Mouse (Mus musculus) spleen, adult 2 months (tissue): ENCODE data around the gene Parp6. TPM values are rescaled to one million over a fixed set of nuclear protein-coding genes. Genes with fewer than 3 reads are reported as not detected.

Experiments used
- DNase-seq, 2 experiments: peaks; one replicate each; pipeline versions ENCODE4 v3.0.0 to v3.0.0-alpha.2; 2012 to 2021; ENCODE audit warnings: low spot score in 2 of 2, low read depth in 1 of 2
- H3K27ac ChIP-seq: fragments of 200-500 bp; 2 replicates; pipeline ENCODE4 v1.5.1; 2012; ENCODE audit warnings: low read length, inconsistent platforms; ENCODE audit not compliant: insufficient read depth
- H3K27me3 ChIP-seq: fragments of 200-500 bp; 2 replicates; pipeline ENCODE4 v1.6.1; 2012; ENCODE audit warnings: mild to moderate bottlenecking, moderate library complexity, low read length, inconsistent platforms; ENCODE audit not compliant: control insufficient read depth, insufficient read depth
- H3K36me3 ChIP-seq: fragments of 200-500 bp; 2 replicates; pipeline ENCODE4 v1.6.1; 2012; ENCODE audit warnings: mild to moderate bottlenecking, low read length, inconsistent platforms; ENCODE audit not compliant: control insufficient read depth, insufficient read depth
- H3K4me1 ChIP-seq: fragments of 200-500 bp; 2 replicates; pipeline ENCODE4 v1.6.1; 2011; ENCODE audit warnings: inconsistent platforms; ENCODE audit not compliant: control insufficient read depth, insufficient read depth, insufficient read length
- H3K4me3 ChIP-seq: fragments of 200-500 bp; 2 replicates; pipeline ENCODE4 v1.5.1; 2011; ENCODE audit warnings: mild to moderate bottlenecking, inconsistent platforms; ENCODE audit not compliant: insufficient read depth, insufficient read length; ENCODE audit errors: extremely low read depth
- CTCF ChIP-seq: fragments of 200-500 bp; IDR thresholded peaks from 2 replicates; pipeline ENCODE4 v1.5.1; 2011; ENCODE audit warnings: mild to moderate bottlenecking, inconsistent platforms; ENCODE audit not compliant: insufficient read depth, insufficient read length, insufficient replicate concordance; ENCODE audit errors: extremely low read depth
- POLR2A ChIP-seq: fragments of 200-500 bp; IDR thresholded peaks from 2 replicates; pipeline ENCODE4 v1.6.1; 2011; ENCODE audit warnings: low read depth, low read length, inconsistent platforms
- WGBS: fragments of 180-500 bp; shearing (Covaris S2); methylation state at CpG from one replicate; pipeline ENCODE4 v1.1.7; 2018; 5-methylcytosine and 5-hydroxymethylcytosine counted together
- polyA plus RNA-seq: library from polyadenylated mRNA; depleted of rRNA; stranded (reverse); fragments of >200 nt; gene quantifications from 2 replicates; pipeline ENCODE4 v1.2.3, GENCODE M21; 2012; rRNA removed

The Parp6 gene
- 15.6 and 16.3 TPM in 2 replicates for polyA plus RNA-seq

DNA sequence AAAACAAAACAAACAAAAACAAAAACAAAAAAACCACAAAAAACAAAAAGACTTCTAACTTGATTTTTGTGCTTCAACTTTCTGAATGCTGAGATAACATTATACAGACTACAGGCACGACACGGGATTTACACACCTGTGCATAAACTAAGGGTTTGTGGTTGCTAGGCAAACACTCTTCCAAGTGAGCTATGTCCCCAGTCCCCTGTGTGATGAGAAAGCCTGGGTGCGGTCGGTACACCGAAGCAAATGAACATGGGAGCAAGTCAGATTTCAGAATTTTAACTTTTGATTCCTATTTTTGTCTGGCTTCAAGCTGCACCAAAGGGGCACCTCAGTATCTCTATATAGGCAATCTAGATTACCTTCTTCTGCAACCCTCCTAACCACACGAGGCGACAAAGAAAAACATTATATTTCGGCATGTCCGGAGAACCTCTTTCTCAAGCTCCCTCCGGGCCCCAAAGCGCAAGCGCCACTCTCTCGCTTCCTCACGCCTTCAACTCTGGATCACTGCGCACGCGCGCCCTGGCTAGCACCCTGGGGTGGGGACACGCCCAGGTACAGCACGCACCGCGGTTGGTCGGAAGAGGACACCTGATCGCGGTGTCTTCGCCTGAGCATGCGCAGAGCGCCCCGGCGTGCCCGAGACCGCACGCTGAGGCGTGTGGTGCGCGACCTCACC, at the start of gene Parp6:
Gene Parp6 (plus strand): TSS at position 663 of the 685 bp plus-strand sequence.
- Histone ChIP-seq H3K27ac (peak within 1 kb of the TSS; percentile 50), H3K27me3 (no peaks in the 10 kb centered on the region), H3K4me1 (no peaks in the 10 kb centered on the region; the same call in 1 of the 2 replicates), H3K36me3 (no peaks in the 10 kb centered on the region), H3K4me3 (peak within 1 kb of the TSS; percentile 79)
- under 1% methylated on average over 35 of the region's 36 CpGs for WGBS
- TF ChIP-seq CTCF: no peak; the same call in 1 of the 2 replicates
- TF ChIP-seq POLR2A: peak; percentile 59
- DNase-seq: peak; percentile 99 to 100

DNA sequence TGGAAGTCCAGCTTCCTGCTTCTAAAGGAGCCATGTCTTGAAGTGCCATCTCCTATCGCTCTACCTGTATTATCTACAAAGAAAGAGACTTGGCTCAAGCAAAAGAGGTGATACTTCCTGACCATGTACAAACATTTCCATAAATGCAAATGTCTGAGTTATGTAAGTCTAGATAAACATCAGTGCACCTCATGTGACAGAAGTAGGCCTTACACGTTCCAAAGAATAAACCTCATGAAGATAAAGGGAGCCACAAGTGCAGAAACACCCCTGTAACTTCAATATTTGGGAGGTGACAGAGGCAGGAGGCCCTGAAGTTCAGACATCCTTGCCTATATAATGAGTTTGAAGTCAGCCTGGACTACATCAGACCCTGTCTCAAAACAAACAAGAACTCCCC, 45.2 kb upstream of the Parp6 start:
- Histone ChIP-seq H3K4me1 (peaks cover 3% of the 10 kb centered on the region; the same call in 1 of the 2 replicates), H3K4me3 (no peak overlapping the region), H3K36me3 (no peaks in the 10 kb centered on the region), H3K27me3 (no peaks in the 10 kb centered on the region), H3K27ac (no peak overlapping the region)
- TF ChIP-seq POLR2A (no peak), CTCF (no peak)
- DNase-seq: no peak
- WGBS: 62% methylated on average over 2 of the region's 2 CpGs

GRCm38 (mm10) chr9:59577401-59577800, 39.7 kb upstream of the Parp6 start:
- peaks cover 10% of the 10 kb centered on the region for H3K4me1 ChIP-seq
- no peaks in the 10 kb centered on the region for H3K36me3 ChIP-seq
- no peak for DNase-seq
- H3K27ac ChIP-seq: no peak overlapping the region
- peak overlapping the region; percentile 29; the same call in 1 of the 2 replicates for H3K4me3 ChIP-seq
- WGBS: 24% methylated on average over 13 of the region's 13 CpGs
- TF ChIP-seq POLR2A: no peak
- TF ChIP-seq CTCF: no peak
- H3K27me3 ChIP-seq: peaks cover 11% of the 10 kb centered on the region

- 1% methylated on average over 57 of the region's 61 CpGs for WGBS
- DNase-seq: peak in 1 of 2 experiments; percentile 11
- Histone ChIP-seq H3K27ac (no peak within 1 kb of the TSS), H3K27me3 (peaks cover 11% of the 10 kb centered on the region), H3K36me3 (no peaks in the 10 kb centered on the region), H3K4me1 (peaks cover 10% of the 10 kb centered on the region), H3K4me3 (peak within 1 kb of the TSS; percentile 29; the same call in 1 of the 2 replicates)
- TF ChIP-seq POLR2A (no peak), CTCF (no peak)
These were observed 39.1 kb upstream of the Parp6 start, which contains the start of gene Celf6 for GRCm38 (mm10) chr9:59577844-59578504. Celf6 (plus strand) TSS chr9:59577917.

DNA sequence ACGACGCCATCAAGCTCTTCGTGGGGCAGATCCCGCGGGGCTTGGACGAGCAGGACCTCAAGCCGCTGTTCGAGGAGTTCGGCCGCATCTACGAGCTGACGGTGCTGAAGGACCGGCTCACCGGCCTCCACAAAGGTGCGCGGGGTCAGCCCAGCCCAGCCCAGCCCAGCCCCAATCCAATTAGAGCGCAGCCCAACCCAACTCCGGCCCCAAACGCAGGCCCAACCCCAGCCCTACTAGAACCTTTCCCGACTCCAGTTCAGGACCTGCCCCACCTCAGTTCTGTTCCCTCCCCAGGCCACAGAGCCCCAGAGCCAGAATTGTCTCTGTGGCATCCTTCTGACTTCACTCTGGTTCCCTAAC, 38.6 kb upstream of the Parp6 start:
- Histone ChIP-seq H3K4me3 (no peak overlapping the region), H3K27me3 (peaks cover 11% of the 10 kb centered on the region), H3K27ac (no peak overlapping the region), H3K36me3 (no peaks in the 10 kb centered on the region), H3K4me1 (peaks cover 10% of the 10 kb centered on the region)
- WGBS: 4% methylated on average over 20 of the region's 20 CpGs
- TF ChIP-seq CTCF (no peak), POLR2A (no peak)
- DNase-seq: no peak

- peaks cover 1% of the 10 kb centered on the region; the same call in 1 of the 2 replicates for H3K27me3 ChIP-seq
- 6% methylated on average over 13 of the region's 13 CpGs for WGBS
- no peaks in the 10 kb centered on the region for H3K4me1 ChIP-seq
- peak; percentile 61; the same call in 1 of the 2 replicates for TF ChIP-seq CTCF
- no peak for TF ChIP-seq POLR2A
- peak in 1 of 2 experiments; percentile 66 for DNase-seq
- no peaks in the 10 kb centered on the region for H3K36me3 ChIP-seq
- H3K4me3 ChIP-seq: no peak overlapping the region
- no peak overlapping the region for H3K27ac ChIP-seq
These were observed 32.2 kb upstream of the Parp6 start for GRCm38 (mm10) chr9:59584871-59585308.
